ENCODE assay signal across 12 mouse cellular contexts in the genomic region with DNA sequence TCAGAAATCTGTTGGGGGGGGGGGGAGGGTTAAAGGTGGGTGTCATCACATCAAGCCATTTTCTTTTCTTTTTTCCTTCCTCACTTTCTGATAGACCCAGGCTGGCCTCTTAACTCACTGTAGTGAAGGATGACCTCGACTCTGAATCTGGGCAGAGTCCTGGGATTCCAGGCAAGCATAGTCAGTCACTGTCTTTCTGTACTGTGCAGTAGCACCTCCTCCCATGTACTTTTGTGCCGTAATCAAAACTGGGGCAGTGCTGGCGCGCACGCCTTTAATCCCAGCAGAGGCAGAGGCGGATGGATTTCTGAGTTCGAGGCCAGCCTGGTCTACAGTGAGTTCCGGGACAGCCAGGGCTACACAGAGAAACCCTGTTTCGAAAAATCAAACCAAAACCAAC. TPM values are rescaled to one million over a fixed set of nuclear protein-coding genes. Genes with fewer than 3 reads are reported as not detected.
A peak's percentile ranks its signal among the peaks of the same experiment; 100 is the strongest.
DNase-seq lines count a peak whose midpoint lies in the region; ATAC-seq lines count a peak whose summit lies in the region.
"Had no signal": no experiment of that assay in that cellular context is flagged by ENCODE, and none has a peak within 500 bp of the region (broad histone marks: within the 10 kb centered on the region; RNA-seq: fewer than 3 reads in every experiment).

No protein-coding gene starts in this region.

- 0 out of 2 replicates have a peak, but pooled peaks cover 4% of the 10 kb centered on the region for H3K9me3 ChIP-seq in liver, embryonic 12.5 days (replicated peaks)
- H3K9me3 ChIP-seq: hindbrain, embryonic 13.5 days had no signal

- peak; percentile 9; the same call in 1 of the 2 replicates for ATAC-seq in liver, embryonic 12.5 days

- H3K4me3 ChIP-seq in liver, embryonic 12.5 days, result no peak overlapping the region
- H3K4me3 ChIP-seq: heart, adult 2 months; hindbrain, embryonic 13.5 days had no signal

- 81% methylated on average over 9 of the region's 9 CpGs for WGBS in liver, embryonic 12.5 days (ENCODE audit: insufficient replicate concordance)

- intact Hi-C loops in gastrocnemius, postnatal 36 days (cut with DNase I), result no loop called here

- peaks cover 35% of the 10 kb centered on the region for H3K36me3 ChIP-seq in liver, embryonic 12.5 days

- H3K4me1 ChIP-seq in liver, embryonic 12.5 days, result peaks cover 31% of the 10 kb centered on the region
- H3K4me1 ChIP-seq: hindbrain, embryonic 13.5 days had no signal

- H3K4me2 ChIP-seq in liver, embryonic 12.5 days, result no peak overlapping the region; the same call in 1 of the 2 replicates
- H3K4me2 ChIP-seq: hindbrain, embryonic 13.5 days had no signal

- DNase-seq in gastrocnemius, adult 18-20 months (ENCODE audit: low spot score), result peak; percentile 18
- DNase-seq in gastrocnemius, postnatal 36 days, result no peak
- DNase-seq in kidney, adult 9 months, result peak; percentile 33
- DNase-seq in kidney, adult 18-20 months, result no peak
- DNase-seq in adrenal gland, postnatal 25 days, result peak; percentile 24
- DNase-seq in cerebellum, postnatal 14 days, result no peak
- DNase-seq in lung, postnatal 14 days, result no peak
- DNase-seq: heart, adult 2 months; right cerebral cortex, postnatal 25 days had no signal

- no peak overlapping the region for H3K27ac ChIP-seq in liver, embryonic 12.5 days
- H3K27ac ChIP-seq: heart, adult 2 months; hindbrain, embryonic 13.5 days had no signal

- H3K27me3 ChIP-seq in liver, embryonic 12.5 days (replicated peaks), result no peaks in the 10 kb centered on the region
- H3K27me3 ChIP-seq: hindbrain, embryonic 13.5 days had no signal

- H3K9ac ChIP-seq in liver, embryonic 12.5 days, result no peak overlapping the region
- H3K9ac ChIP-seq: hindbrain, embryonic 13.5 days had no signal

RNA-seq across cellular contexts. Expression of a gene that starts 16.4 kb away (rescaled TPM):
- total RNA-seq in gastrocnemius, adult 18-20 months (2021), result 10 to 100 TPM; 49.2 to 49.5 TPM
- total RNA-seq in gastrocnemius, postnatal 36 days (2021), result 10 to 100 TPM; 38.3 to 44.9 TPM
- total RNA-seq in adrenal gland, postnatal 25 days (2021), result 0.61 and 0.86 TPM in 2 replicates
- polyA plus RNA-seq in liver, embryonic 12.5 days (2016; fragmentation: Nextera tagmentation; extraction: Ambion mirVana), result 0.13 and 0.24 TPM in 2 replicates
- total RNA-seq: common myeloid progenitor, adult 5-6 weeks had no signal

RNA-seq across cellular contexts. Expression of a gene that starts 31.4 kb away (rescaled TPM):
- total RNA-seq in gastrocnemius, adult 18-20 months (2021), result 10 to 100 TPM; 34.6 to 45.1 TPM
- 10 to 100 TPM; 36.0 to 47.3 TPM for total RNA-seq in gastrocnemius, postnatal 36 days (2021)
- total RNA-seq in adrenal gland, postnatal 25 days (2021), result 76.8 and 152 TPM in 2 replicates
- polyA plus RNA-seq in liver, embryonic 12.5 days (2016; fragmentation: Nextera tagmentation; extraction: Ambion mirVana), result 292 and 306 TPM in 2 replicates

RNA-seq across cellular contexts. Expression of a gene that starts 31.7 kb away (rescaled TPM):
- total RNA-seq in gastrocnemius, adult 18-20 months (2021), result 10 to 100 TPM; 24.9 to 30.2 TPM
- total RNA-seq in gastrocnemius, postnatal 36 days (2021), result 10 to 100 TPM; 23.3 to 24.2 TPM
- 42.7 and 59.1 TPM in 2 replicates for total RNA-seq in adrenal gland, postnatal 25 days (2021)
- 31.1 and 38.9 TPM in 2 replicates for polyA plus RNA-seq in liver, embryonic 12.5 days (2016; fragmentation: Nextera tagmentation; extraction: Ambion mirVana)

RNA-seq across cellular contexts. Expression of a gene that starts 42.6 kb away (rescaled TPM):
- total RNA-seq in gastrocnemius, adult 18-20 months (2021), result 1 to 10 TPM; 1.4 to 1.8 TPM
- 1 to 10 TPM; 1.7 to 1.9 TPM for total RNA-seq in gastrocnemius, postnatal 36 days (2021)
- 14.5 and 17.8 TPM in 2 replicates for total RNA-seq in adrenal gland, postnatal 25 days (2021)
- 0.72 and 0.92 TPM in 2 replicates for polyA plus RNA-seq in liver, embryonic 12.5 days (2016; fragmentation: Nextera tagmentation; extraction: Ambion mirVana)

Comparison
In these comparisons a context has a peak if more than half of its experiments do, and no peak if none do; other contexts are left out.
1. DNase-seq: peak in gastrocnemius, adult 18-20 months (single experiment), kidney, adult 9 months (single experiment) and adrenal gland, postnatal 25 days (single experiment); none in gastrocnemius, postnatal 36 days (0 of 2), kidney, adult 18-20 months (single experiment), cerebellum, postnatal 14 days (0 of 2) and lung, postnatal 14 days (single experiment).
2. RNA of a gene that starts 16.4 kb away (total RNA-seq): 49.2 to 49.5 TPM in gastrocnemius, adult 18-20 months and 38.3 to 44.9 TPM in gastrocnemius, postnatal 36 days; 0.61 to 0.86 TPM in adrenal gland, postnatal 25 days; every median in the first group is over 10 times any median in the second.